Mouse (Mus musculus) lung, postnatal 0 days (tissue): Measurements from ENCODE around the gene Ifngr1. TPM values are rescaled to one million over a fixed set of nuclear protein-coding genes. Genes with fewer than 3 reads are reported as not detected.

ENCODE experiments used
- ATAC-seq: fragments of 200-750 bp; cut with Nextera tagmentation; 2 replicates; pipeline ENCODE4 v1.8.0; 2017; ENCODE audit warnings: moderate library complexity
- DNase-seq: peaks from one replicate; pipeline ENCODE4 v3.0.0-alpha.2; 2016; ENCODE audit warnings: low spot score
- H3K27ac ChIP-seq: fragments of 300-500 bp; sonication (generic); 2 replicates; pipeline ENCODE4 v1.5.1; 2014; ENCODE audit warnings: antibody characterized with exemption, mild to moderate bottlenecking, low read length, mixed read lengths
- H3K27me3 ChIP-seq: fragments of 300-500 bp; sonication (generic); replicated peaks from 2 replicates; pipeline ENCODE4 v1.6.1; 2014; ENCODE audit warnings: low read length, mixed read lengths; ENCODE audit not compliant: insufficient read depth
- H3K36me3 ChIP-seq: fragments of 300-500 bp; sonication (generic); 2 replicates; pipeline ENCODE4 v1.6.1; 2014; ENCODE audit warnings: low read length, mixed read lengths; ENCODE audit not compliant: insufficient read depth
- H3K4me1 ChIP-seq: fragments of 300-500 bp; sonication (generic); 2 replicates; pipeline ENCODE4 v1.6.1; 2014; ENCODE audit warnings: antibody characterized with exemption, low read depth, low read length, mixed read lengths; ENCODE audit not compliant: insufficient read depth
- H3K4me2 ChIP-seq: fragments of 300-500 bp; sonication (generic); replicated peaks from 2 replicates; pipeline ENCODE4 v1.6.1; 2014; ENCODE audit warnings: low read depth, mild to moderate bottlenecking, low read length, moderate library complexity, mixed read lengths
- H3K4me3 ChIP-seq: fragments of 300-500 bp; sonication (generic); 2 replicates; pipeline ENCODE4 v1.5.1; 2014; ENCODE audit warnings: low read depth, low read length
- H3K9ac ChIP-seq: fragments of 300-500 bp; sonication (generic); replicated peaks from 2 replicates; pipeline ENCODE4 v1.6.1; 2014; ENCODE audit warnings: low read depth, mild to moderate bottlenecking
- H3K9me3 ChIP-seq: fragments of 300-500 bp; sonication (generic); 2 replicates; pipeline ENCODE4 v1.6.1; 2016; ENCODE audit warnings: low read length, mixed read lengths
- CTCF ChIP-seq: IDR thresholded peaks from 2 replicates; pipeline ENCODE4 v1.5.1; 2016; ENCODE audit warnings: antibody characterized with exemption, mild to moderate bottlenecking
- EP300 ChIP-seq: IDR thresholded peaks from 2 replicates; pipeline ENCODE4 v1.6.1; 2016; ENCODE audit warnings: antibody characterized with exemption, mild to moderate bottlenecking, control low read depth
- WGBS: fragments of 180-500 bp; shearing (Covaris S2); extraction: QIAGEN DNeasy Blood & Tissue Kit; methylation state at CpG from one replicate; pipeline ENCODE4 v1.1.7; 2014; 5-methylcytosine and 5-hydroxymethylcytosine counted together
- polyA plus RNA-seq: library from polyadenylated mRNA; unstranded; fragments of >200 nt; fragmentation: Nextera tagmentation; extraction: Ambion mirVana; gene quantifications from 2 replicates; pipeline ENCODE4 v1.2.1, GENCODE M21; 2015

Gene Ifngr1
- polyA plus RNA-seq, 1 experiment from 2014 or later, result 159 TPM

GRCm38 (mm10) chr10:19582806-19583430 lies 8.8 kb upstream of the Ifngr1 start:
- H3K9ac ChIP-seq, result no peak overlapping the region
- H3K27me3 ChIP-seq, result no peaks in the 10 kb centered on the region
- TF ChIP-seq CTCF, result no peak
- H3K27ac ChIP-seq, result no peak overlapping the region
- H3K9me3 ChIP-seq, result no peaks in the 10 kb centered on the region
- no peak overlapping the region for H3K4me3 ChIP-seq
- WGBS, result 60% methylated on average over 7 of the region's 7 CpGs
- H3K4me1 ChIP-seq, result no peaks in the 10 kb centered on the region; the same call in 1 of the 2 replicates
- H3K36me3 ChIP-seq, result no peaks in the 10 kb centered on the region
- ATAC-seq, result no peak
- DNase-seq, result no peak
- no peak overlapping the region for H3K4me2 ChIP-seq

- no peak overlapping the region for H3K27ac ChIP-seq
- H3K36me3 ChIP-seq, result no peaks in the 10 kb centered on the region
- no peak for ATAC-seq
- no peak for TF ChIP-seq EP300
- no peak for TF ChIP-seq CTCF
- H3K27me3 ChIP-seq, result no peaks in the 10 kb centered on the region
- H3K9me3 ChIP-seq, result no peaks in the 10 kb centered on the region
- no peak for DNase-seq
- no peak overlapping the region for H3K9ac ChIP-seq
- no peaks in the 10 kb centered on the region; the same call in 1 of the 2 replicates for H3K4me1 ChIP-seq
- no peak overlapping the region for H3K4me3 ChIP-seq
- H3K4me2 ChIP-seq, result no peak overlapping the region
- WGBS, result 77% methylated on average over 2 of the region's 2 CpGs
Observed at GRCm38 (mm10) chr10:19584064-19584463, 7.7 kb upstream of the Ifngr1 start.

DNA sequence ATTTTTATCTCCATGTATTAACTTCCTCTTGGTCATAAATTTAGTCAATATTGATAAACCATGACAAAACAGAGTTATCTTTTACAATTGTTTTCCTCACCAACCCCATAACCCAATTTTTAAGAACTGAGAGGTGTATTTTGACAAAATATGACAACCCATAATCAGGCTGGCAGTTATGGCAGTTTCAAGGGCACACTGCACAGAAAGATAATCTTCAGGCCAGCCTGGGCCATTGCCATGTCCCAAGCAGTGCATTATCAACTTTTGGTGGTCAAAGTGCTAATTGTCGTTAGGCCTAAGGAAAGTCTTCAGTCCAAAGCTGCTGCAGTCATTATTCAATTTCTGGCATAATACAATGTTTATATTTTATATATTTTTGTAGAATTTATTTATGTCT lies 6.9 kb upstream of the Ifngr1 start:
- no peaks in the 10 kb centered on the region for H3K36me3 ChIP-seq
- H3K9ac ChIP-seq, result no peak overlapping the region
- H3K4me3 ChIP-seq, result no peak overlapping the region
- H3K27me3 ChIP-seq, result no peaks in the 10 kb centered on the region
- ATAC-seq (no peak), DNase-seq (no peak)
- H3K4me1 ChIP-seq, result no peaks in the 10 kb centered on the region; the same call in 1 of the 2 replicates
- WGBS, result 85% methylated on average over 1 of the region's 1 CpGs
- no peaks in the 10 kb centered on the region for H3K9me3 ChIP-seq
- H3K4me2 ChIP-seq, result no peak overlapping the region
- TF ChIP-seq CTCF (no peak), EP300 (no peak)
- H3K27ac ChIP-seq, result no peak overlapping the region

DNA sequence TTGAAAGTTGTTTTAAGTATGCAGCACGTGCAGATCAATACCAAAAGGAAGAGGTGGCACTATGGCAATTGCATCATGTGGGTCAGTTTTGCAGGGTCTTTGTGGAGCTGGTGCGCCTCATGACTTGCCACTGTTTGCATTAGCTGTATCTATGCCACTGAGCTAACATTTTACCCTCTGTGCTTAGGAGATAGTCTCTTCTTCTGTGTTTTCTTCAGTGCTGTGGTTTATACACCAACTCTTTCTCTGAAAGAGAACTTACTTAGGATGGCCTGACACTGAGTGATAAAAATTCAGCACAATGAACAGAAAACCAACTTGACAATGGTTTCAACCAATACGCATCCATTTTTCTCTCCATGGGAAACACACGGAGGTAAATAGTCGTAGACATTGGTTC lies 5.9 kb upstream of the Ifngr1 start:
- no peak overlapping the region for H3K27ac ChIP-seq
- DNase-seq, result no peak

GRCm38 (mm10) chr10:19587281-19587680 lies 4.5 kb upstream of the Ifngr1 start:
- Histone ChIP-seq H3K4me2 (no peak overlapping the region), H3K27ac (no peak overlapping the region), H3K36me3 (no peaks in the 10 kb centered on the region), H3K9ac (no peak overlapping the region), H3K27me3 (no peaks in the 10 kb centered on the region), H3K9me3 (no peaks in the 10 kb centered on the region), H3K4me3 (no peak overlapping the region), H3K4me1 (no peaks in the 10 kb centered on the region; the same call in 1 of the 2 replicates)
- ATAC-seq, result no peak
- DNase-seq, result no peak
- TF ChIP-seq CTCF, result no peak
- TF ChIP-seq EP300, result no peak
- 78% methylated on average over 3 of the region's 3 CpGs for WGBS

More for the DNA sequence above, 5.9 kb upstream of the Ifngr1 start:
- WGBS, result 86% methylated on average over 5 of the region's 5 CpGs
- Histone ChIP-seq H3K4me3 (no peak overlapping the region), H3K9me3 (no peaks in the 10 kb centered on the region), H3K9ac (no peak overlapping the region), H3K4me1 (no peaks in the 10 kb centered on the region; the same call in 1 of the 2 replicates), H3K27me3 (no peaks in the 10 kb centered on the region), H3K4me2 (no peak overlapping the region), H3K36me3 (no peaks in the 10 kb centered on the region)
- TF ChIP-seq CTCF, result no peak
- TF ChIP-seq EP300, result no peak
- ATAC-seq, result no peak

DNA sequence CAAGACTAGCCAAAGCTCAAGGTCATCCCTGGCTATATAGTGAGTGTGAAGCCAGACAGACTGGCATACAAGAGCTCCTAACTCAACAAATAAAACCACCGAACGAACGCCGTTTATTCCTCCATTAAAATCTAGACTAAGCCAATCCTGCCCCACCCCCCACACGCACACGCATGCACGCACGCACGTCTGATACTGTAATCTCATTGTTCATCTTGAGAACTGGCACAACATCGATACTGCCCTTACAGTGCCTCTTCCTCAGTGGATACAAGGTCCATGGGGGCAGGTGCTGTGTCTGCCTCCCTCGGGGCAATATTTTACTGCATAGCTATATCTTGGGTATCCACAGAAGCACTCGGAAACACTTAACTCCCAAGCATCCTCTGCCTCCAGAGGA lies 2.1 kb upstream of the Ifngr1 start:
- Histone ChIP-seq H3K9ac (no peak overlapping the region), H3K4me2 (no peak overlapping the region), H3K27ac (no peak overlapping the region), H3K9me3 (no peaks in the 10 kb centered on the region), H3K4me3 (no peak overlapping the region), H3K4me1 (peaks cover 10% of the 10 kb centered on the region; the same call in 1 of the 2 replicates), H3K27me3 (no peaks in the 10 kb centered on the region), H3K36me3 (no peaks in the 10 kb centered on the region)
- WGBS, result 88% methylated on average over 12 of the region's 12 CpGs
- ATAC-seq (no peak), DNase-seq (no peak)
- TF ChIP-seq CTCF, result no peak
- TF ChIP-seq EP300, result no peak
